21 mouse cellular contexts compared by ENCODE assay signal in the genomic region with DNA sequence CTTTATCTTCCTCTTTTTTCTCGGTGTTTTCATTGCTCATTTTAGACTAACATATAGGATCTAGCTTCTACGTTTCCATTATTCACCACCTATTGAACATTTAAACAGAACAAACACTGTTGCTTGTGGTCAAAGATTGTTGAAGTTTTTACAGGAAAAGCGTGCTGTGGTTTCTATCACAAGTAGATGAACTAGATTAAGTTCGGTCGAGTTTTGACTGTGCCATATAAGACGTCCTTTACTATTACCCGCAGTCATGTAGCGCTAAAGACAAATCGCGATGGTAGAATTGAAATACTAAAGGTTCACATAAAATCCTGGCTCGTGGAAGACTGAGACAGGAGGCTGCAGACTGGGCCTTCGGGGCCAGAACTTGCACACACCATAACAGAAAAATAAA. TPM values are rescaled to one million over a fixed set of nuclear protein-coding genes. Genes with fewer than 3 reads are reported as not detected.
DNase-seq lines count a peak whose midpoint lies in the region; ATAC-seq and TF ChIP-seq lines count a peak whose summit lies in the region.
"Had no signal": no experiment of that assay in that cellular context is flagged by ENCODE, and none has a peak within 500 bp of the region (broad histone marks: within the 10 kb centered on the region; RNA-seq: fewer than 3 reads in every experiment).

No protein-coding gene starts in this region.

- WGBS in liver, embryonic 12.5 days (ENCODE audit: insufficient replicate concordance) = 76% methylated on average over 12 of the region's 12 CpGs
- 77% methylated on average over 12 of the region's 12 CpGs for WGBS in liver, postnatal 0 days (ENCODE audit: insufficient replicate concordance)

- peaks cover 30% of the 10 kb centered on the region for H3K4me1 ChIP-seq in liver, embryonic 12.5 days
- H3K4me1 ChIP-seq in liver, postnatal 0 days (ENCODE audit: insufficient read depth) = peaks cover 26% of the 10 kb centered on the region

- peaks cover 8% of the 10 kb centered on the region for H3K36me3 ChIP-seq in liver, embryonic 12.5 days
- peaks cover 5% of the 10 kb centered on the region for H3K36me3 ChIP-seq in liver, postnatal 0 days (replicated peaks; ENCODE audit: insufficient read depth, low read length)

- H3K4me2 ChIP-seq in liver, embryonic 12.5 days = peak overlapping the region; percentile 94; the same call in 1 of the 2 replicates
- H3K4me2 ChIP-seq in liver, postnatal 0 days (ENCODE audit: low read depth, low read length) = no peak overlapping the region

- no peaks in the 10 kb centered on the region; the same call in 1 of the 2 replicates for H3K27me3 ChIP-seq in liver, embryonic 12.5 days (replicated peaks)
- H3K27me3 ChIP-seq in liver, postnatal 0 days (ENCODE audit: insufficient read depth, low read length) = 0 out of 2 replicates have a peak, but pooled peaks cover 3% of the 10 kb centered on the region
- H3K27me3 ChIP-seq: Patski had no signal

- TF ChIP-seq CTCF in liver, postnatal 0 days (IDR thresholded peaks at IDR 0.05; ENCODE audit: low read depth) = no peak

- H3K27ac ChIP-seq in liver, embryonic 12.5 days = no peak overlapping the region
- no peak overlapping the region for H3K27ac ChIP-seq in liver, postnatal 0 days (ENCODE audit: low read depth)

- no peaks in the 10 kb centered on the region for H3K9me3 ChIP-seq in liver, embryonic 12.5 days (replicated peaks)
- H3K9me3 ChIP-seq in liver, postnatal 0 days (ENCODE audit: low read length) = no peaks in the 10 kb centered on the region
- H3K9me3 ChIP-seq: embryonic facial prominence, embryonic 15.5 days; forebrain, embryonic 10.5 days; heart, embryonic 13.5 days; hindbrain, embryonic 12.5 days had no signal

- no peak overlapping the region for H3K9ac ChIP-seq in liver, embryonic 12.5 days
- no peak overlapping the region for H3K9ac ChIP-seq in liver, postnatal 0 days (replicated peaks)
- H3K9ac ChIP-seq: hindbrain, embryonic 12.5 days had no signal

- no peak overlapping the region for H3K4me3 ChIP-seq in liver, embryonic 12.5 days
- no peak overlapping the region for H3K4me3 ChIP-seq in liver, postnatal 0 days (ENCODE audit: low read depth, low read length)

- TF ChIP-seq EP300 in liver, postnatal 0 days (IDR thresholded peaks at IDR 0.05; ENCODE audit: low read depth) = no peak

- no peak for ATAC-seq in liver, embryonic 12.5 days
- ATAC-seq in liver, postnatal 0 days = no peak
- ATAC-seq: activated CD4-positive, CD25-positive, alpha-beta regulatory T cell, adult 4 months; Patski had no signal

- DNase-seq in cerebellum, adult 11-12 months = peak; percentile 14
- DNase-seq in cerebellum, postnatal 36 days = no peak
- no peak for DNase-seq in liver, postnatal 0 days
- peak; percentile 79 for DNase-seq in induced T-regulatory cell, adult 2 months (ENCODE audit: low read depth)
- no peak for DNase-seq in natural killer cell, adult 2 months (ENCODE audit: low spot score in 2 of 2)
- no peak for DNase-seq in right cerebral cortex, adult 18-20 months
- DNase-seq: adrenal gland, adult 2 months; adrenal gland, postnatal 25 days; cerebellum, adult 8-10 months; embryo, embryonic 11 days; gastrocnemius, adult 2 months; gastrocnemius, postnatal 25 days; heart, postnatal 4 days had no signal

RNA-seq across cellular contexts. Expression of a gene that starts 1.3 kb away (rescaled TPM):
- polyA plus RNA-seq in liver, embryonic 12.5 days (2016; fragmentation: Nextera tagmentation; extraction: Ambion mirVana) = 19.7 TPM in 2 replicates
- polyA plus RNA-seq in liver, postnatal 0 days (2015; fragmentation: Nextera tagmentation; extraction: Ambion mirVana) = 10.2 and 10.3 TPM in 2 replicates

RNA-seq across cellular contexts. Expression of a gene that starts 2.2 kb away (rescaled TPM):
- 0.37 and 0.93 TPM in 2 replicates for polyA plus RNA-seq in liver, embryonic 12.5 days (2016; fragmentation: Nextera tagmentation; extraction: Ambion mirVana)
- 0.29 TPM in 1 of 2 replicates, not detected in the other for polyA plus RNA-seq in liver, postnatal 0 days (2015; fragmentation: Nextera tagmentation; extraction: Ambion mirVana)
- polyA plus RNA-seq: activated CD4-positive, CD25-positive, alpha-beta regulatory T cell, adult 4 months; adrenal gland, adult 2 months; erythroblast, embryonic 14.5 days; forebrain, embryonic 10.5 days had no signal

RNA-seq across cellular contexts. Expression of a gene that starts 49.7 kb away (rescaled TPM):
- polyA plus RNA-seq in liver, embryonic 12.5 days (2016; fragmentation: Nextera tagmentation; extraction: Ambion mirVana) = 21.7 and 21.8 TPM in 2 replicates
- 17.1 and 17.4 TPM in 2 replicates for polyA plus RNA-seq in liver, postnatal 0 days (2015; fragmentation: Nextera tagmentation; extraction: Ambion mirVana)

Comparison
In these comparisons a context has a peak if more than half of its experiments do, and no peak if none do; other contexts are left out.
1. DNase-seq: peak in cerebellum, adult 11-12 months (single experiment) and induced T-regulatory cell, adult 2 months (single experiment); none in cerebellum, postnatal 36 days (0 of 2), liver, postnatal 0 days (single experiment), natural killer cell, adult 2 months (0 of 2) and right cerebral cortex, adult 18-20 months (single experiment).